Mouse (Mus musculus) kidney, adult 8-10 months (tissue): ENCODE data around the gene Sema5a.

Source experiments
- DNase-seq, 2 experiments: peaks; one replicate each; pipeline ENCODE4 v3.0.0; 2022

The Sema5a gene

DNA sequence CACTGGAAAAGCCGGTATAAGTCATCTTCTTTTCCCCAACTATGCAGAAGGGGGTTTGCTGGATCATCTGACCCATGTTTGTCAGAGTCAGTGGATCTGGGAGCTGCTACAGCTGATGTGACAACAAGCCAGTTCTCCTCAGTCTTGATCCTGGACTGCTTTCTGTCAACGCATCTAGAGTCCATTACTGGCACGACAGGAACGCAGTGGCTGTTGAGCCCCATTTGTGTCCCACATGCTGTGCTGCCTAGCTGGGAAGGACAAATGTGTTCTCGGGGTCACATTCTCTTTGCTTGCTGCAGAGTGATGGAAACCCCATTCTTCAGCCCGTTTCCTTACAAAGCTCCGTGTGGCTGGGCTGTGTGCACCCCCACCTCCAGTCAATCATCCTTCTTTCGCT lies 12.7 kb downstream of the Sema5a start:
- no peak for DNase-seq

GRCm38 (mm10) chr15:32257886-32258319 lies 13.3 kb downstream of the Sema5a start:
- peak in 1 of 2 experiments; percentile 53 for DNase-seq

GRCm38 (mm10) chr15:32259362-32260096 lies 14.9 kb downstream of the Sema5a start:
- DNase-seq = no peak

GRCm38 (mm10) chr15:32260942-32261341 lies 16.3 kb downstream of the Sema5a start:
- no peak for DNase-seq

GRCm38 (mm10) chr15:32263651-32264050 lies 19.0 kb downstream of the Sema5a start:
- peak in 1 of 2 experiments; percentile 36 for DNase-seq

- no peak for DNase-seq
These were observed 20.3 kb downstream of the Sema5a start for GRCm38 (mm10) chr15:32264822-32265377.

GRCm38 (mm10) chr15:32265378-32265934 lies 20.8 kb downstream of the Sema5a start:
- DNase-seq = peak in 1 of 2 experiments; percentile 35

GRCm38 (mm10) chr15:32266122-32266820 lies 21.7 kb downstream of the Sema5a start:
- DNase-seq = no peak

DNA sequence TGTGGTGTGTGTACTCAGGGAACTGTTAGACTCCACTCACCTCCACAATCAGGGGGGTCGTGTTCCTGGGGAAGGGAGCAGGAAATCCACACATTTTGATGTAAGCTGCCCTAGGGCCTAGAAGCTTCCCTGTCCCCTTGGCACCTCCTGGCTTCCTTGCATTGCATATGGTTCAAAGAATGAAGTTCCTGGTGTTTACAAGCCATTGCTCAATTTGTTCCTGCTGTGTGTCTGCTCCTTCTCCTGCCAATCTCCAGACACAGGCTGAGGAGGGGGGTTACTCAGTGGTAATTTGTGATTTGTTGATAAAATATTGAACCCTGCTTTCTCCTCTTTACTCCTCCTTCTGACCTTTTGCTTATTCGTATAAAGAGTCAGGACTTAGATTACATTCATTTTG lies 25.5 kb downstream of the Sema5a start:
- no peak for DNase-seq

- peak; percentile 15 to 23 for DNase-seq
These were observed 29.3 kb downstream of the Sema5a start for GRCm38 (mm10) chr15:32273925-32274324.

- DNase-seq = no peak
These were observed 30.4 kb downstream of the Sema5a start for GRCm38 (mm10) chr15:32275020-32275419.

DNA sequence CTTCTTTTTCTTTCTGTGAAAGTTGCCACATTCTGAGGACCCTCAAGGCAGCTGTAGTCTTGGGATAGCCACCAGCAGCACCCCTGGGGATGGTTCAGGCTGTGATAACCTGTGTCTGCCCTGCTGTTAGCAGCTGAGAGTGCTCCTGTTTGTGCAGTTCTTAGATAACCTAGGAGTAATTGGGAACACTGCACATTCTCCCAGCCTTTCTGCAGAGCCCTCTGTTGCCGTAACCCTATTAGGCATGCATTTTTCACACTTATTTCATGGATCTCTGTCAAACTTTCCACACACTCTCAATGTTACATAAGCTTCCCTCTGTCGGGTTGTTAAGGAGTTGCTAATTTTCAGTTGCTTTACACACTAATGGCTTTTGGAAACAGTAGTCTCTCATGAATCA lies 34.0 kb downstream of the Sema5a start:
- DNase-seq = no peak

- DNase-seq = no peak
These were observed 36.8 kb downstream of the Sema5a start for GRCm38 (mm10) chr15:32281374-32281773.

DNA sequence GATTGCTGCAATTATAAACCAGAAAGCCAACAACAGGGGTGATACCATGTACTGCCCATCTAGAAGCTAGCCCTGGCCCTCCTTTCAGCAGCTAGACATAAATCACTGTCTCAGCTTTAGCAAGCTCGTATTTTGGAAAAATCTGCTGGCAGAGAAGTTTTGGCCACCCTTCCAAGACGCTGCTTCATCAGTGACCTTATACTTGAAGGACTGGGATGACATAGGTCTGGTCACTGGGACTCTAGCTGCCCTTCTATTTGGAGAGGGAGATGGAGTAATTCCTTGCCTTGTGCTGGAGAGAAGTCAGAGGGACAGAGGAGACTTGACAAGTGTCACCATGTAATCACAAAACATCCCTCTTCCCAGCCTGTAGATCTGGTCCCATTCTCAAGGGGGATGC lies 40.1 kb downstream of the Sema5a start:
- no peak for DNase-seq

GRCm38 (mm10) chr15:32286296-32286695 lies 41.7 kb downstream of the Sema5a start:
- DNase-seq = no peak

DNA sequence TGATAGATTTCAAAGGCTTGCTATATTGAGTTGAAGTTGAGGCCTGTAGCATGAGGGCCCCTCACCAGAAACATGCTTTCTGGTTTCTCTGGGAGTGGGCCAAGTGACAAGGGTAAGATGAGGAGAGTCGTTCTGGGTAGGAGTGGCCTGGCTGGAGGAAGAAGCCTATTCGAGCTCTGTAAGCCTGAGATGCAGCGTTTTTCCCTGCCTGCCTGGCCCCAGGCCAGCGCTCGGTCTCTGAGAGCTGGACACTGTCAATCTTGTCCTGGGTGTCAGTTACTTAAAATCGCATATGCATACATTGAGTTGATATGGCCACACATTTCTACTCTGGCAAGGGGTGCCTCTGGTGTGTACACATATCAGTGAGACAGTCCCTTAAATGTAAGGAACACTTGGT lies 43.9 kb downstream of the Sema5a start:
- DNase-seq = no peak

DNA sequence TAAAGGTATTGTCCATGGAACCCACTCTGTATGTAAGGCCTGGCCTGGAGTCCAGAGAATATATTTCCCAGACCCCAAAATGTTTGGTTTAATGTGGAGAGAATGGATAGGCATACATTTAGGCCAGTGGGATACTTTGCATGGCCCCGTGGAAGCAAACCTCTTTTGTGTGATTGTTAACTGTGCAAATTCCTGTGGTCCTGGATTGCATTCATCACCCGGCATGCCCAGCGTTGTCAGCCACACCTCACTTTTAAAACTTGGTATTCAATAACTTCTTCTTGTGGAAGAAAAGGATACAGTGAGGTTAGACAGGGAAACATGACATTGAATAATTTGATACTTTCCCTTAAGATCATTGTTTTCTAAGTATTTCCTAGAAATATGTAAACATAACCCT lies 46.4 kb downstream of the Sema5a start:
- DNase-seq = no peak

DNA sequence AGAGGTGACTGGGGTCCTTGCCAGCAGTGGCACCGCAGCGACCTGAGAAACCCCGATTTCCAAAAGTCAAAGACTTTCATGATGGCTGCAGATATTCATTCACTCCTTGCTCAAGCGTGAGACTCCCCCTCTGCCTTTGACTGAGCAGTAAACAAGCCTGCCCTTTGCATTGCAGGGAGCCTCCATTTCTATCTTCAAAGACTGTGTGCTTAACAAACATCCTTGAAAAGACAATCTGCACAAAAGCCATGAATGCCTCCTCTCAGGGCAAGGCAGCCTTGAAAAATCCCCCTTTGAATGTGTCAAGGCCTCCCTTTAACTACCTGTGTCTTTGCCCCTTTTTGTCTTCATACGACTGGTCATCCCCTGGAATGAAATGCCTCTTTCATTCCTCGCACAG lies 51.9 kb downstream of the Sema5a start:
- DNase-seq = no peak

- no peak for DNase-seq
These were observed 52.7 kb downstream of the Sema5a start for GRCm38 (mm10) chr15:32297266-32297665.

DNA sequence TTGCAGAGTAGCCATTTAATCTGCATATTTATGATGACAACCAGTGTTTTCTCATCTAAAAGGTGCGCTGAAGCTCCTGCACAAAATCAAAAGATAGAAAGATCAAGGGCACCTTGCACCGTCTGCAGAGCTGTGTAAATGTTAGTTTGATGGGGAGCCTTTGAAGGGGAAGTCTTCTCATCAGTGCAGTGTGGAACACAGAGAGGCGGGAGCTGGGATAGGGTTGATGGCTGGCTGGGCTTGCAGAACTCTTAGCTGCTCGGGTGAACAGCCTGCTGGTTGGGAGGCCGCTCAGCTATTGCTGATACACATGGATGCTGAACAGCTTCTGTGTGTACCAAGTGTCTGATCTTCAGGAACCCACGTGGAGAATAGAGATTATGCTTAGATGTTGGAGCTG lies 53.9 kb downstream of the Sema5a start:
- no peak for DNase-seq

- no peak for DNase-seq
These were observed 56.4 kb downstream of the Sema5a start for GRCm38 (mm10) chr15:32300991-32301390.

DNA sequence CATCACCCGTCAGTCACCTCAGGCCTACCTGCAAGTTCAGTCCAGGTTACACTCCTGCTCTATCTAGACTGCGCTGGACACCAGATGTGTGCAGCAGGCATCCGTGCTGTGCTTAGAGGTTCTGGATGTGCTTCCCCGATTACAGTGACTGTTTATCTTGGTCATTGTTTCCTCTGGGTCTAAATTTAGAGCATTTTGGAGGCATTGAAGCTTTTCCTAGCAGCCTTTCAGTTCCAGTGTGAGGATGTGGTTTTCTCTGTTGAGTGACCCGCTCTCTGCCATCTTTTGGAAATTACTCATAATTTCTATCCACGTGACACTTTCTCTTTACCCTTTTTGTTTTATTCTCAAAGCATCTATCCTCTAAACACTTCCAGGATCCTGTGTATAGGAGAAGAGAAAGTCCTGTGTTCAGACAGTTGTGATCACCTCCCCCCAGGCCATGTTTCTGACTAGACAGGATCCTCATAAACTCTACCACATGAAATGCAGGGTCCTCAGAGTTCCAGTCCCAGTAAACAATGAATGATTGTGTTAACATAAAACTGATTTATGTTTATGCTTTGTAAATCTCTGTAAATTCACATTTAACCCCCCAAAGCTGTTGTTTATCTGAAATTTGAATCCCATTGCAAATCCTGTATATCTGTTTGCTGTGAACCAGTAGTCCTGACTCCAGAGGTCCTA lies 62.1 kb downstream of the Sema5a start:
- DNase-seq = no peak

GRCm38 (mm10) chr15:32310834-32311233 lies 66.2 kb downstream of the Sema5a start:
- no peak for DNase-seq
